Mouse (Mus musculus) ZHBTc4 (cell line): ENCODE measurements around the gene Gadd45a.
A peak's percentile ranks its signal among the peaks of the same experiment; 100 is the strongest.
"Not testable (repeated sequence)": the region's sequence is repeated elsewhere in the genome, so short reads cannot be mapped to it uniquely, and the experiment has no call there.

ENCODE experiments used
- DNase-seq: peaks from one replicate; pipeline ENCODE4 v3.0.0-alpha.2; 2011; ENCODE audit warnings: low read depth, low spot score

Gadd45a gene

DNA sequence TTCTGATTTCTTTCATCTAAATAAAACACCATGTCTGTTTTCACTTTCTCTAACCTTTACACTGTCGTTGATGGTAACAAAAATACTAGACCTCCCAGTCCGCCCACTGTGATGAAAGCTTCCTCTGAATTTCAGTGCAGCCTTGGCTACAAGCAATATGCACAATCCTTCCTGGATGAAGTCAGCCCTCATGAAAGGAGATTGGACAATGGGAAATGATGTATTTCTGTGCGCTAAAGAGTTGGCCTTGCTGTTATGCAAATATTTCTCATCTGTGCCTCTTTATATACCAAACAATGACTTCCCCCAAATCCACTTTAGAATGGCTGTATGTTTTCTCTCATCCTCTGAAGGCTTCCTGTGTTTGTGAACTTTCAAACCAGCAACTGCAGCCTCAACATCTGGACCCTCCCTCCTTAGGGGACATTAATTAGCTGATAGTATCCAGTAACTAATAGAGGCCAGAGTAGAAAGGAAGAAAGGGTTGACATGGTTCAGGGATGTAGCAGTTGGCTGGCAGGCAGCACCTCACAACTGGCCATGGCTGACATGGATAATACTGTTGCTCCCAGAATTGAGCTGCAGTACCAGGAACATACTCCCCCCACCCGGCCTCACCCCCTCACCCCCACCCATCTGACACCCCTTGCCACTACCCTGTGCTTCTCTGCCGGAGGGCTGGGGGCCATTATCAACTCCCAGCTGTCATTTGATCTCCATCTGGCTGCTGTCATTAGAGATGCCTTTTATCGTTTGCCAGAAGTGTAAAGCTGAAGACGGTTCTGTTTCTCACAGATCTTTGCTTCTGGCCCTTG, 11.8 kb upstream of the Gadd45a start:
- no peak for DNase-seq

DNA sequence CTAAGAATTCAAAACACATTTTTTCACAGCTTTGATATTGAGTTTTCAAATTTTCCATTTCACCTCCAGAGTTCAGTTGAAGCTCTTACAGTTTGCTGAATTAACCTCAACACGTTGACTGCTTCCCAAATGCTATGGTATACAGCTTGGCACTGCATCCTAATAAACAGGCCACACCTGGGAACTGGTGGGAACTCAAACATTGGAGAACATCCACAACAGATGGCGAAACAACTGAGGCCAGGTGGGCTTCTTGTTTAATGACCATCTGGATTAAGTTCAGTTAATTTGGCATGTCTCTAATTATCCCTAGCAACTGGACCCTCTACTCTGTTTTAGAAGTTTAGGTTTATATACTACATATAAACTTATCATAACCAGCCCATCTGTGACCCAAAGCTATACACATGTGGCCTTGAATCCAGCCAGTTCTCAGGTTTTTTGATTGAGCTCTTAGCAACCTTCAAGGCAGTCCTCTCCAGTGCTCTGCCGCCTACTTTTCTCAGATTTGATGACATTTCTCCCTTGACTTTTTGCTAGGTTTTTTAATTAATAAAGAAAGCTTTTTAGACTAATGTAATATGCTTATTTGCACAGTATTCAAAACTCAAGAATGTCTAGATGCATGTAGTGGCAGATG, 10.9 kb upstream of the Gadd45a start:
- no peak for DNase-seq

DNA sequence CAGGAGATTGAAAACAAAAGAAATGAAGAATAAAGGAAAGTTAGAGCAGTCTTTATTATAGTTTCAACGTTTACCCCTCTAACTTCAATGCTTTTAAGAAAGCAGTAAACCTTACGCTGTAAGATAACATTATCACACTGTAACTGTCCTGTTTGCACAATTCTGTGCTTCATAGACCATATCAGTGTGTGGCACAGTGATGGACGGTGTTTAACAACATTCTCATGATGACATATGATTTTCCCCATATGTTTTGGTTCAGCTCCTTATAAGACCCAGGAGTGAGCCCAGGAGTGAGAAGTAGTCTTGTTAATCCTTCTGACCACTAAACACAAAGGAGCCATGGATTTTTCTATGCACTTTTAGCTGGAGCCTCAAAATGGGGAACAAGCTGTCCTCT, 9.7 kb upstream of the Gadd45a start:
- no peak for DNase-seq

DNA sequence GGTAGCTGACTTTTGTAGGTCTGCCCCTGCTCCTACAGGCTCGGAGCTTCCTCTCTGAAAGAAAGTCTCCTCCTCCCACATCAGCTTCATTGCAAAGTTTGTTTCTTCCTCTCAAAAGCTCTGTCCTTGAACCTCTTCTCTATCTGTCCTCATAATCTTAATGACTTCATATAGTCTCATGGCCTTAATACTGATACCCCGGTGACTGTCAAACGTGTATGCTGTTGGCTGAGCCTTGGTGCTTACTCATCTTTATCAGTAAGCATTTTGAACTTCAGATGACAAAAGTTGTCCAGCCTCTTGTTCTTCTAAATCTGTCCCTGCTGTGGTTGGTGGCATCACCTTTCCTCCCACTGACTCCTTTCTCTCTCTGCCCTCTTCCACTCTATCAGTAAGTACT, 8.2 kb upstream of the Gadd45a start:
- no peak for DNase-seq

DNA sequence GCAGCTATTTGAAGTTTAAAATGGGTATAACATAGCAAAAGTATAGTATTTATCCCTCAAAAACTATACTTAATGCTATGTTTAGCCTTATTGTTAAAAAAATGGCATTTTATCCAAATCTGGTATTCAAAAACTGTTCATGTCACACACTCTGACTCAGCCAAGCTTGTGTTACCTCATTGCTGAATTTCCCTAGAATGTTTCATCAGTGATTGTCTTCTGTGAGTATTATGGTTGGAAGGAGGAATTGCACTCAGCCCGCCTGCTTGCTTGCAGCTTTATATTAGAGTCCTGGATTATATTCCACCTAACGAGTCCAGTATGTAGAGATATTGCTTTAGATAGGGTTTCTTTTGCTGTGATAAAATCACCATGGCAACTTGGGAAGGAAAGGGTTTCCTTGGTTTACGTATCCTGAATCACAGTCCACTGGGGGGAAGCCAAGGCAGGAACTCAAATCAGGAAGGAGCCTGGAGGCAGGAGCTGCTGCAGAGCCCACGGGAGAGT, 3.7 kb upstream of the Gadd45a start:
- DNase-seq = no peak

DNA sequence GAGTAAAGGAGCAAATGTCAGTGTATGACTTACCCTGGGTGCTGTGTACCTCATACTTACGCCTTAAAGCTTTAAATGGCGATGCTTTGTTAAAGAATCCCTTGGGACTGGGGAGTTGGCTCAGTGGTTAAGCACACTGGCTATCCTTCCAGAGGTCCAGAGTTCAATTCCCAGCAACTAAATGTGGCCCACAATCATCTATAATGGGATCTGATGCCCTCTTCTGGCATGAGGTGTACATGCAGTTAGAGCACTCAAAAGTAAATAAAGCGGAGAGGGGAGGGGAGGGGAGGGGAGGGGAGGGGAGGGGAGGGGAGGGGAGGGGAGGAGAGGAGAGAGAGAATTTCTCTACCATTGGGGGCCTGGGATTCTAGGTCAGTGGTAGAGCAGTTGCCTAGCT, 1.7 kb upstream of the Gadd45a start:
- peak; percentile 53 for DNase-seq

DNA sequence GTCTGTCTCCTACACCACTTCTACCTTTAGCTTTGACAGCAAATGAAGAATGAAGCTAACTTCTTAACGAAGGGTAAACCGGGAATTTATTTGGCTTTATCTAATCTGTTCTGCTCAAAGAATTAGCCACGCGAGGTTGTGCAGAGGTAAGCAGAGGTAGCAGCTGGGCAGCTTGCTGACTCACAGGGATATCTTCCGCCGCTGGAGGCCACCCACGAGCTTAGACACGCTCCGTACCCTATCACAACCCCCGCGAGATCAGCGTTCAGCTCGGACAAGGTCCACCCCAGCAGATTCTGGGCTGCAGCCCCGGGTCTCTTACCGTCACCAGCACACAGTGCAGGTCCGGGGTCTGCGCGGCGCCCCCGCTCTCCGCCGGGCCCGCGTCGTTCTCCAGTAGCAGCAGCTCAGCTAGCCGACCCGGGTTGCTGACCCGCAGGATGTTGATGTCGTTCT, 873 bp downstream of the Gadd45a start:
- peak; percentile 82 for DNase-seq

DNA sequence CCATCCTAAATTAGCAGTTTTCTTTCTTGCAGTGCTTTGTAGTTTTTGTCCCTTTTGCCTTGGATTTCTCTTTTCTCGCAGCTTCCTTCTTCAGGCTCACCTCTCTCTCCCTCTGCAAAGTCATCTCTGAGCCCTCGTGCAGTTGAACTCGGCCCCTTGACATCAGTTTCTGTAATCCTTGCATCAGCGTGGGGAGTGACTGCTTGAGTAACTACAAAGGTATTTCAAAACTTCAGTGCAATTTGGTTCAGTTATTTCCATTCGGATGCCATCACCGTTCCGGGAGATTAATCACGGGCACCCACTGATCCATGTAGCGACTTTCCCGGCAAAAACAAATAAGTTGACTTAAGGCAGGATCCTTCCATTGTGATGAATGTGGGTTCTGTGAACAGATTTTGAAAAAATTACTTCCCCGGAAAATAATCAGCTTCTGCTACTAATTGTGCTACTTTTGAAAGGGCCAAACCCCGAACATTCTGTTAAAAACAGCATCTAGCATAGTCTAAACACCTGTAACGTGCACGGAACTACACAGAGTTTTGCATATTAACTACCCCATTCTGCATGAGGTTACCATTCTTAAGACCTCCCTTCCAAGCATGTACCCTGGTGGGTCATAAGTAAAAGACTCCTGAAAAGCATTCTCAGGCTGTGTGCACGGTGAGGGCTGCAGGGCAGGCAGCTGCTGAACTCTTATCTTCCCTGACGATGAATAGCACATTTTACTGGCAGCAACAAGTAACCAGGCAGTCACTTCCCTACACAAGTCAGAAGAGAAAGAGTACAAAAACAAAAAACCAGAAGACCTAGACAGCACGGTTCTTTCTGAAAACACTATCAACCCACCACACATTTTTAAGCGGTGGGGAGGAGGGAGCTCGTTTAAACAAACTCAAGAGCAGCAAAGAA, 1.6 kb downstream of the Gadd45a start:
- no peak for DNase-seq

DNA sequence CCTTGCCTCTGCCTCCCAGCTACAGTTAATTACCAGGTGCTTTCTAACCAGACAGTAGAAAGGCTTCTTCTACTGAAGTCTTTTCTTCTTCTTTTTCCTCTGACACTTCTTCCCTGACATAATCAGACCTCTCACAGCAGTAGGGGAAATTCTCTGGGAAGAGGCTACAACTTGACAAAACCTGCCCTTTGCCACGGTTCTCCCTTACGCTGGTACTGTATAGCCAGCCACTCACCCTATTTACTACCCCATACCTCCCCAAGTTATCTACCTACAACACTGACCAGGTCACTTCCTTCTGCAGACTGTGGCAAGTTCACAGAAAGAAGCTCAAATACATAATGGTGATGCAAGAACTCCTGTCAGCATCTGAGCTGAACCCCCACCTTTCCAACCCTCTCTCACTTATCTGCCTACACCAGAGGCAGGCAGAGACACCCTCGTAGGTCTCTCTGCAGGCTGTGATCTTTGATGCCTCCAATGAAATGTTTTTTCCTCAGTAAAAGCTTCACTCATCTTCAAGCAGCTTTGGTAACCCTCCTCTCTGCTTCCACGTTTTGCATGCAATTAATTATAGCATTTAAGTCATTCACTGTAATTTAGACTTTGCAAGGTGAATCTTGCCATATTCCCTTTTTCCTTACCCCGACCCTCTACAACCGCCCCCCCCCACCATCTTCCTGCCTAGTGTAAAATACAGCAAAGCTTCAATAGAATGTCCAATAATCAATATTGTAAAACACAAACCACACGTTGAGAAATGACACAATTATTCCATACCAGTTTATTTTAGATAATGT, 2.7 kb downstream of the Gadd45a start:
- DNase-seq = no peak

DNA sequence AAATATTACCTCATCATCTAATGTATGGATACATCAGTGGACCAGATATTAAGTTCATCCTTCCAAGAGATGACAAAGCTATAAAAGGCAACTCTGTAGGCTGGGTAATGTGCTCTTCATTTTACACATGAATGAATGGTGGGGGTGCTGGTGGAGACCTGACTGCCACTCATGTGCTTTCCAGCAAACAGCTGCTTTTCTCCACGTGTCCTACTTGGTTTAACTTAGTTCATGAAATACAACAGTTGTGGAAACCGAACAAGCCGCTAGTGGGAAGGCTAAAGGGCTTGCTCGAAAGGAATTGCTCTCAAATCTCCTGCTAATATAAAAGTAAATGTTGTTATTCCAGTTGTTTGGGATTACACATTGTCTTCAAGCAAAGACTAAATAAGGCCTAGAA, 3.7 kb downstream of the Gadd45a start:
- no peak for DNase-seq

DNA sequence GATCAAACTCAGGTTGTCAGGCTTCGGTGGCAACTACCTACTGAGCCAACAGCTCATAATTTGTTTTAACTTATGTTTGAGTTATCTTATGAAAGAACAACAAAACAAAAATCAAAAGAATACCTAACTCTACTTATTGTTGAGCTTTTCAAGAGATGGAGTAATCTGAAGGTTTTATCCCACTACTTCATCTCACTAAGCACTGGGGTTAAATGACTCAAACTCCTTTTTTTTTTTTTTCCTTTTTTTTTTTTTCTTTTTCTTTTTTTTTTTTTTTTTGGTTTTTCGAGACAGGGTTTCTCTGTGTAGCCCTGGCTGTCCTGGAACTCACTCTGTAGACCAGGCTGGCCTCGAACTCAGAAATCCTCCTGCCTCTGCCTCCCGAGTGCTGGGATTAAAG, 4.3 kb downstream of the Gadd45a start:
- not testable (repeated sequence) for DNase-seq

DNA sequence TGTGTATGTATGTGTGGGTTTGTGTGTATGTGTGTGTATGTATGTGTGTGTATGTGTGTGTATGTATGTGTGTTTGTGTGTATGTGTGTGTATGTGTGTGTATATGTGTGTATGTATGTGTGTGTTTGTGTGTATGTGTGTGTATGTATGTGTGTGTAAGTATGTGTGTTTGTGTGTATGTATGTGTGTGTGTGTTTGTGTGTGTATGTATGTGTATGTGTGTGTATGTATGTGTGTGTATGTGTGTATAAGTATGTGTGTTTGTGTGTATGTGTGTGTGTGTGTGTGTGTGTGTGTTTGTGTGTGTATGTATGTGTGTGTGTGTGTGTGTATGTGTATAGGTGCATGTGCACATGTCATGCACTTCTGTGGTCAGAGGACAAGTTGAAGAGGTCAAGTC, 4.7 kb downstream of the Gadd45a start:
- DNase-seq = not testable (repeated sequence)

DNA sequence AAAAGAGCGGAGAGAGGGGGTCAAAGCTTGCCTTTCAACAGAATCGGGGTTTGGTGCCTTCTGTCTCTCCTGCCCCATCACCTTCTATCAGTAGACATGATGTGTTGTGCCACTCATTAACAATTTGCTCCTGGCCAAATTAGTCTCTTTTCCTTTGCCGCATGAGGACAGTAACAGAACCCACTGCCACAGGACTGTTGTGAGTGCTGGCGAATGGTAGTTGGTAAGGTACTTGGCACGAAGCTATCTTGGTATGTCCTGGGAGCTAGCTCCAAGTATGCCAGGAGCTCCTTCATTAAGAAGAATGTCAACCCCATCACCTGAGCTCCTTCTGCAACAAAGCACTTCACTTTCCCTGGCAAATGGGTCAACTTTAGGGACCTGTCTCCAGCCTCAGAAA, 6.4 kb downstream of the Gadd45a start:
- no peak for DNase-seq

DNA sequence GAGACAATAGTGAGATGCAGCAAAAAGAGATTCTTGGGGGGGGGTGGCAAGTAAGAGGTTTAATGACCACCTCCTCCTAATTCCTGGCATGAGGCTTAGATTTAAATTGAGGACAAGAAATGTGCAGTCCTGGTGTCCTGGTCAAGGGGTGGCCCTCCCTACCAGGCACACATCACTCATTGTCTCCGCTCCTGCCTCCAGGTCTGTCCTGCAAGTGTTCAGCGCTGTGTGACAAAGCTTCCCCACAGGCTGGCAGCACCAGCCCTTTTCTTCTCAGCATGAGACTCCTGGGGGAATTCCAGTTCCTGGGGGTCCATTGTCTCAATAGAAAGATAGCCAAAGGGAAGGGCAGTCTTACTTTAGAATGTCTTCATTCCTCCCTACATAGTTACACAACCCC, 6.8 kb downstream of the Gadd45a start:
- DNase-seq = peak; percentile 79

DNA sequence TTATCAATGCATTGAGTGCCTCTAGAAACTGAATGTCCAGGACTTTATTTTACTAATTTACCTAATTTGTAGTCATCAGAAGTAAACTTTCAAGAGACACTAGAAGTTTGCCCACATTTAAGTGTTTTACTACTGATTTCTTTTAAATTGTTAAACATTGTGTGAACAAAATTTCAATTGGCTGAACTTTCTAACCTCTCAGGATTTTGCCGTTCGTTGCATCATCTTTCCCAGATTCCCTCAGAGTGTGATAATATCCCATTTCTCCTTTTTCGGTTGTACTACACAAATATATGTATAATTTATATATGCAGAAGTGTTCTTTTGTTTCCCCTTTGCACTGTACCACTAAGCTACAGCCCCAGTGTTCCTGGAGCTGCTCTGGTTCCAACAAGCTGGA, 7.3 kb downstream of the Gadd45a start:
- no peak for DNase-seq

DNA sequence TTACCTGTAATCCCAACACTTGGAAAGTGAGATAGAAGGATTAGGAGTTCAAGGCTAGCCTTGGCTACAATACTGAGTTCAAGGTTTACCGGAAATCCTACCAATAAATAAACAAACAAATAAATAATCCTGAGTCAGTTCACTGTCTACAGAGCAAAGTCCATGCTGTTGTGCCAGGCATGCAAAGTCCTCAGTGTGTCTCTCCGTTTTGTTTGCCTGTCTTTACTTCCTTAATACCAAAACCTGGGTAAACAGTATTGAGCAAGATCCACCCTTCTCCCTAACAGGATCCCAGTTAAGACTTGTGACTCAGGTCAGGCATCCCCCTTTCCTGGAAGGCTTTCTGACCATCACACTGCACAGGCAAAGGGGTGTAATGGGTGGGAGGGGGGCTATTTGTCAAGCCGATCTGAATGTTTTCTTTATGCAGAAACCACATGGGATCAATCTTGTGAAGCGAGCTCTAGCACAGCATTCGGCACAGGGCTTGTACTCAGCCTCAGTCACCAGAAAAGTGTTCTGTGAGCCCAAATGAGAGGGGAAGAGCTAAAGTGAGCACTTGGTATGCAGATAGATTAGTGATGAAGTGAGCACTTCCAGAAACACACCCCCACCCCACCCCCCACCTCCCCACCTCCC, 7.8 kb downstream of the Gadd45a start:
- DNase-seq = no peak

DNA sequence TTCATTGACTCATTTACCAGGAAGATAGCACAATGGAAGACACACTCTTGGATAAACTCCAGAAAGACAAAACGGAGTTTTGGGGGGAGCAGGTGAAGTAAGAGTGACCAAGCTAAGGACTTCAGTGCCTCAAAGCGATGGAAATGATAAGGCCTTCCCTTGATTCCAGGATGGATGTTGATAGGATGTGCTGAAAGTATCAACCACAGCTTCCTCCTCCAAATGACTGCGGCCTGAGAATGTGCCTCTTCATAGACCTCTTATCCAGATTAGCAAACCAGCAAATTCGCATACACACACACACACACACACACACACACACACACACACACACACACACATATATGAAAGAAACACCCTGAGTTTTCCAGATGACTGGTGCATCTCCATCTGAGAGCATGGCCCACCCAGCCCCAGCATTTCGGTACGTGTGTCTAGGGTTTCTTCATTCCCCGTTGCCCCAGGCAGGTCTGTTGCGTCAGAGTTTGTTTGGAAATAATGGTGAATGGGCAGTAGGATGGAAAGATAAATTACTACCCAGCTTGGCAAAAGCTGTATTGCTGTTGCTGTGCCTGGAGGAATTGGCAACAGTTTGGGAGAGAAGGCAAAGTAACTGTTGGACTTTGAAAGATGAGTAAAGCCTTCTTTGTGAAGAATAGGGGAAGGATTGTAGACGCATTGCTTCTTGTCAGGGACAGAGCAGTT, 9.7 kb downstream of the Gadd45a start:
- DNase-seq = no peak

DNA sequence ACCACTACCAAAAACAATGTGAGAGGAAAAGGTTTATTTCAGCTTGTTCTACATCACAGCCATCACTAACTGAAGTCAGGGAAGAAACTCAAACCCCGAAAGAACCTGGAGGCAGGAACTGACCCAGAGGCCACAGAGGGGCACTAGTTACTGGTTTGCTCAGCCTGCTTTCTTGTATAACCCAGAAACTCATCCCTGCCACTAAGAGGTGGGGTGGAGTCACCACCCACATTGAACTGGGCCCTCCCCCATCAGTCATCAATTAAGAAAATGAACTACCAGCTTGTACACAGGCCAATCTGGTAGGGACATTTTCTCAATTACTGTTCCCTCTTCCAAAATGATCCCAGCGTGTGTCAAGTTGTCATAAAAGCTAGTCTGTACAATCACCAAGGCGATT, 10.6 kb downstream of the Gadd45a start:
- no peak for DNase-seq

DNA sequence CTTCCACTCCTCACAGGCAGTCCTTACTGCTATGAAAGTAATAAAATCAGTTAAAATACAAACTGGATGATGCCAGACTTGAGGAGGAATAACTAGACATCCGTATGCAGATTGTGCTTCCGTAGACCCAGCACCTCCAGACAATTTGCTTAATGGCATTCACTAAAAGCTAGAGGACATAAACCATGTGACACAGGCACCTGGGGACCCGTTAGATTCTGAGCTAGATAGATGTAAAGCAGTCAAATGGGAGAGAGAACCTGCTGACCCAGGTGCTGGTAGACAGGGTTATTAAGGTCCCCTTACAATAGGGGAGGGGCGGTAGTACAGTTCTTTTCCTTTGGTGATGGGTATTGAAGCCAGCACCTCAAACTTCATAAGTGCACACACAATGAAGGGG, 13.5 kb downstream of the Gadd45a start:
- no peak for DNase-seq

DNA sequence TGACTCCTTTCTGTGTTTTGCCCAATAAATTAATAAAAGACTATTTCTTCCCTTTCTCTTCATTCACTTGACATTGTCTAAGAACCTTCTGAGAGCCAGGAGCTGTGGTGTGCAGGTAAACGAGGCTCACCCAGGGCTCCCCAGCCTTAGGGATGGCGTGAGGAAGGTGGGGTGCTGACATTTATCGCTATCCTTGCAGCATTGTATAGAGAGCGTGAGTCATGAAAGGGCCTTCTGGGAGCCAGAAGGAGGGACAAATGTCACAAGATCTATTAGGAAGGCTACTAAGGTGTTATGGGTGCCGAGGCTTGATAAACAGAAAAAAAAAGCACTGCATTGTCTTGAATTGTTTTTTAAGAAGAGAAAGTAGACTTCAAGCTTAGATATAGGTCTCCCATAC, 15.9 kb downstream of the Gadd45a start:
- no peak for DNase-seq
